Mouse (Mus musculus): Measurements from ENCODE around the gene Tmem240. TPM values are rescaled to one million over a fixed set of nuclear protein-coding genes. Genes with fewer than 3 reads are reported as not detected.
A peak's percentile ranks its signal among the peaks of the same experiment; 100 is the strongest.
"Not testable (repeated sequence)": the region's sequence is repeated elsewhere in the genome, so short reads cannot be mapped to it uniquely, and the experiment has no call there.

Tmem240 gene
- 0.55 and 0.60 TPM in 2 replicates for polyA plus RNA-seq (2014; fragmentation: Nextera tagmentation; extraction: Ambion mirVana)

GRCm38 (mm10) chr4:155734350-155734941, at the start of gene Tmem240:
Gene Tmem240 (plus strand): TSS chr4:155734800.
- Histone ChIP-seq H3K4me3 (ENCODE audit: low read depth, low read length) (peak within 1 kb of the TSS; percentile 67), H3K27ac (ENCODE audit: low read depth) (peak within 1 kb of the TSS; percentile 73), H3K36me3 (ENCODE audit: control insufficient read depth, insufficient read depth, low read length) (peaks cover 46% of the 10 kb centered on the region), H3K4me2 (ENCODE audit: low read length) (peak within 1 kb of the TSS; percentile 93), H3K9me3 (ENCODE audit: control insufficient read depth, low read length) (no peaks in the 10 kb centered on the region), H3K27me3 (replicated peaks; ENCODE audit: control insufficient read depth, insufficient read depth, low read length) (no peaks in the 10 kb centered on the region), H3K4me1 (replicated peaks; ENCODE audit: control insufficient read depth, insufficient read depth, low read length) (peaks cover 13% of the 10 kb centered on the region), H3K9ac (ENCODE audit: low read length) (peak within 1 kb of the TSS; percentile 70)
- DNase-seq (ENCODE audit: low spot score): peak; percentile 93
- peak; percentile 93 for ATAC-seq (replicated peaks; ENCODE audit: low FRiP score, low TSS enrichment, low read depth)
- under 1% methylated on average over 34 of the region's 35 CpGs for WGBS

GRCm38 (mm10) chr4:155687764-155688163, 46.8 kb upstream of the Tmem240 start:
- H3K27ac ChIP-seq (ENCODE audit: low read depth); H3K9me3 ChIP-seq (ENCODE audit: control insufficient read depth, low read length); H3K4me2 ChIP-seq (ENCODE audit: low read length); DNase-seq (ENCODE audit: low spot score); H3K4me1 ChIP-seq (replicated peaks; ENCODE audit: control insufficient read depth, insufficient read depth, low read length); H3K4me3 ChIP-seq (ENCODE audit: low read depth, low read length); H3K27me3 ChIP-seq (replicated peaks; ENCODE audit: control insufficient read depth, insufficient read depth, low read length); H3K9ac ChIP-seq (ENCODE audit: low read length); H3K36me3 ChIP-seq (ENCODE audit: control insufficient read depth, insufficient read depth, low read length); ATAC-seq (replicated peaks; ENCODE audit: low FRiP score, low TSS enrichment, low read depth): not testable (repeated sequence)
- 78% methylated on average over 4 of the region's 4 CpGs for WGBS

GRCm38 (mm10) chr4:155690571-155691375, 43.8 kb upstream of the Tmem240 start:
- H3K9me3 ChIP-seq (ENCODE audit: control insufficient read depth, low read length): no peaks in the 10 kb centered on the region
- peaks cover 9% of the 10 kb centered on the region for H3K4me1 ChIP-seq (replicated peaks; ENCODE audit: control insufficient read depth, insufficient read depth, low read length)
- DNase-seq (ENCODE audit: low spot score) (no peak), ATAC-seq (replicated peaks; ENCODE audit: low FRiP score, low TSS enrichment, low read depth) (no peak)
- WGBS: 80% methylated on average over 12 of the region's 12 CpGs
- H3K9ac ChIP-seq (ENCODE audit: low read length): no peak overlapping the region
- no peak overlapping the region for H3K27ac ChIP-seq (ENCODE audit: low read depth)
- H3K36me3 ChIP-seq (ENCODE audit: control insufficient read depth, insufficient read depth, low read length): no peaks in the 10 kb centered on the region
- H3K4me2 ChIP-seq (ENCODE audit: low read length): no peak overlapping the region
- no peak overlapping the region for H3K4me3 ChIP-seq (ENCODE audit: low read depth, low read length)
- H3K27me3 ChIP-seq (replicated peaks; ENCODE audit: control insufficient read depth, insufficient read depth, low read length): 0 out of 2 replicates have a peak, but pooled peaks cover 2% of the 10 kb centered on the region

GRCm38 (mm10) chr4:155692421-155692820, 42.2 kb upstream of the Tmem240 start:
- Histone ChIP-seq H3K9me3 (ENCODE audit: control insufficient read depth, low read length) (no peaks in the 10 kb centered on the region), H3K36me3 (ENCODE audit: control insufficient read depth, insufficient read depth, low read length) (no peaks in the 10 kb centered on the region), H3K4me3 (ENCODE audit: low read depth, low read length) (no peak overlapping the region), H3K4me2 (ENCODE audit: low read length) (no peak overlapping the region), H3K9ac (ENCODE audit: low read length) (no peak overlapping the region), H3K4me1 (replicated peaks; ENCODE audit: control insufficient read depth, insufficient read depth, low read length) (peaks cover 15% of the 10 kb centered on the region), H3K27me3 (replicated peaks; ENCODE audit: control insufficient read depth, insufficient read depth, low read length) (0 out of 2 replicates have a peak, but pooled peaks cover 2% of the 10 kb centered on the region), H3K27ac (ENCODE audit: low read depth) (no peak overlapping the region)
- DNase-seq (ENCODE audit: low spot score) (no peak), ATAC-seq (replicated peaks; ENCODE audit: low FRiP score, low TSS enrichment, low read depth) (no peak)
- WGBS: 97% methylated on average over 3 of the region's 3 CpGs

GRCm38 (mm10) chr4:155694111-155694481, 40.5 kb upstream of the Tmem240 start, which contains the start of gene Fndc10:
Gene Fndc10 (plus strand): TSS chr4:155694342.
- H3K36me3 ChIP-seq (ENCODE audit: control insufficient read depth, insufficient read depth, low read length): no peaks in the 10 kb centered on the region
- under 1% methylated on average over 31 of the region's 47 CpGs for WGBS
- H3K27ac ChIP-seq (ENCODE audit: low read depth): peak within 1 kb of the TSS; percentile 57
- peak within 1 kb of the TSS; percentile 67 for H3K4me3 ChIP-seq (ENCODE audit: low read depth, low read length)
- H3K4me1 ChIP-seq (replicated peaks; ENCODE audit: control insufficient read depth, insufficient read depth, low read length): peaks cover 15% of the 10 kb centered on the region
- 0 out of 2 replicates have a peak, but pooled peaks cover 2% of the 10 kb centered on the region for H3K27me3 ChIP-seq (replicated peaks; ENCODE audit: control insufficient read depth, insufficient read depth, low read length)
- H3K9ac ChIP-seq (ENCODE audit: low read length): peak within 1 kb of the TSS; percentile 69
- ATAC-seq (replicated peaks; ENCODE audit: low FRiP score, low TSS enrichment, low read depth) (peak; percentile 79), DNase-seq (ENCODE audit: low spot score) (peak; percentile 77)
- H3K9me3 ChIP-seq (ENCODE audit: control insufficient read depth, low read length): no peaks in the 10 kb centered on the region
- H3K4me2 ChIP-seq (ENCODE audit: low read length): peak within 1 kb of the TSS; percentile 93

GRCm38 (mm10) chr4:155694482-155695401, 39.9 kb upstream of the Tmem240 start:
- Histone ChIP-seq H3K4me3 (ENCODE audit: low read depth, low read length) (peak overlapping the region; percentile 67), H3K27me3 (replicated peaks; ENCODE audit: control insufficient read depth, insufficient read depth, low read length) (0 out of 2 replicates have a peak, but pooled peaks cover 2% of the 10 kb centered on the region), H3K9me3 (ENCODE audit: control insufficient read depth, low read length) (no peaks in the 10 kb centered on the region), H3K4me2 (ENCODE audit: low read length) (peak overlapping the region; percentile 93), H3K4me1 (replicated peaks; ENCODE audit: control insufficient read depth, insufficient read depth, low read length) (peaks cover 15% of the 10 kb centered on the region), H3K27ac (ENCODE audit: low read depth) (peak overlapping the region; percentile 57), H3K9ac (ENCODE audit: low read length) (peak overlapping the region; percentile 69), H3K36me3 (ENCODE audit: control insufficient read depth, insufficient read depth, low read length) (no peaks in the 10 kb centered on the region)
- DNase-seq (ENCODE audit: low spot score) (peak; percentile 80), ATAC-seq (replicated peaks; ENCODE audit: low FRiP score, low TSS enrichment, low read depth) (peak; percentile 72)
- WGBS: 2% methylated on average over 80 of the region's 92 CpGs

- no peak overlapping the region for H3K27ac ChIP-seq (ENCODE audit: low read depth)
- H3K4me2 ChIP-seq (ENCODE audit: low read length): peak overlapping the region; percentile 93
- H3K4me1 ChIP-seq (replicated peaks; ENCODE audit: control insufficient read depth, insufficient read depth, low read length): peaks cover 15% of the 10 kb centered on the region
- peak overlapping the region; percentile 67; the same call in 1 of the 2 replicates for H3K4me3 ChIP-seq (ENCODE audit: low read depth, low read length)
- ATAC-seq (replicated peaks; ENCODE audit: low FRiP score, low TSS enrichment, low read depth): no peak
- peak overlapping the region; percentile 69; the same call in 1 of the 2 replicates for H3K9ac ChIP-seq (ENCODE audit: low read length)
- 89% methylated on average over 4 of the region's 4 CpGs for WGBS
- no peaks in the 10 kb centered on the region for H3K36me3 ChIP-seq (ENCODE audit: control insufficient read depth, insufficient read depth, low read length)
- H3K9me3 ChIP-seq (ENCODE audit: control insufficient read depth, low read length): no peaks in the 10 kb centered on the region
- DNase-seq (ENCODE audit: low spot score): no peak
- H3K27me3 ChIP-seq (replicated peaks; ENCODE audit: control insufficient read depth, insufficient read depth, low read length): 0 out of 2 replicates have a peak, but pooled peaks cover 2% of the 10 kb centered on the region
Measured at GRCm38 (mm10) chr4:155695531-155696062, 39.0 kb upstream of the Tmem240 start.
